ENCODE assay signal across 13 mouse cellular contexts in the genomic region with DNA sequence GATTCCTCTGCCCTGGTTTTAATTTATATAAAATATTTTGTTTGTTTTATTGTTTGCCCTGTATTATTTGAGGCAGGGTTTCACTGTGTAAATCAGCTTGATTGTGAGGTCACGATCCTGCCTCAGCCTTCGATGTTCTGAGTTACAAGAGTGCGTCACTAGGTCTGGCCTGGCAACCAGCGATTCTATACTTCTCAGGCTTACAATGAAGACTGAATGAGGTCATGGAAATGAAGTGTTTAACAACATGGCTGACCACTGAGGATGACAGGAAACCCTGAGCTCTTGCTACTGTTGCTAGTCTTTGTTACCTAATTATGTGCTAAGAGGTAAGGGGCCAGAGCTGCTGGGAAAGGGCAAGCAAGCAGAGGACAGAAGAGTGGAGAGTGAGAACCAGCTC. TPM values are rescaled to one million over a fixed set of nuclear protein-coding genes. Genes with fewer than 3 reads are reported as not detected.
DNase-seq lines count a peak whose midpoint lies in the region; ATAC-seq and TF ChIP-seq lines count a peak whose summit lies in the region.
"Had no signal": no experiment of that assay in that cellular context is flagged by ENCODE, and none has a peak within 500 bp of the region (broad histone marks: within the 10 kb centered on the region; RNA-seq: fewer than 3 reads in every experiment).

Dusp10 (plus strand) TSS at position 197 of the 400 bp plus-strand sequence.

- 88% methylated on average over 4 of the region's 4 CpGs for WGBS in forebrain, embryonic 11.5 days
- WGBS in forebrain, postnatal 0 days = 85% methylated on average over 4 of the region's 4 CpGs
- WGBS in thymus, adult 2 months = 91% methylated on average over 4 of the region's 4 CpGs
- 92% methylated on average over 4 of the region's 4 CpGs for WGBS in midbrain, postnatal 0 days

- H3K9me3 ChIP-seq in forebrain, embryonic 11.5 days (ENCODE audit: control insufficient read depth, low read length) = no peaks in the 10 kb centered on the region
- H3K9me3 ChIP-seq in forebrain, postnatal 0 days (ENCODE audit: low read length) = no peaks in the 10 kb centered on the region
- no peaks in the 10 kb centered on the region for H3K9me3 ChIP-seq in midbrain, postnatal 0 days (ENCODE audit: low read length)
- H3K9me3 ChIP-seq: neural tube, embryonic 15.5 days had no signal

- no peaks in the 10 kb centered on the region for H3K36me3 ChIP-seq in forebrain, embryonic 11.5 days (ENCODE audit: control insufficient read depth, insufficient read depth, low read length)
- no peaks in the 10 kb centered on the region for H3K36me3 ChIP-seq in forebrain, postnatal 0 days (ENCODE audit: insufficient read depth)
- H3K36me3 ChIP-seq in thymus, adult 2 months (ENCODE audit: control insufficient read depth, insufficient read depth, low read length) = no peaks in the 10 kb centered on the region
- no peaks in the 10 kb centered on the region for H3K36me3 ChIP-seq in splenic B cell, adult 2 months (ENCODE audit: control insufficient read depth, insufficient read depth, low read length, poor library complexity, severe bottlenecking)
- no peaks in the 10 kb centered on the region for H3K36me3 ChIP-seq in midbrain, postnatal 0 days (ENCODE audit: insufficient read depth, low read length)
- H3K36me3 ChIP-seq: neural tube, embryonic 15.5 days had no signal

- DNase-seq in forebrain, embryonic 11.5 days (ENCODE audit: low spot score) = no peak
- no peak for DNase-seq in forebrain, postnatal 0 days
- DNase-seq in thymus, adult 2 months = no peak
- DNase-seq in thymus, postnatal 14 days = no peak
- DNase-seq in gonadal fat pad, adult 2 months (ENCODE audit: low read depth) = no peak
- DNase-seq in splenic B cell, adult 2 months (ENCODE audit: low read depth, low spot score) = peak; percentile 24
- DNase-seq in midbrain, postnatal 0 days (ENCODE audit: low spot score) = no peak
- DNase-seq in adipocyte (ENCODE audit: low spot score) = no peak
- DNase-seq: kidney, adult 11 months; lung, postnatal 4 days; spleen, adult 18-20 months had no signal

- no peak for TF ChIP-seq CTCF in forebrain, postnatal 0 days (IDR thresholded peaks at IDR 0.05; ENCODE audit: low read depth)
- TF ChIP-seq CTCF in thymus, adult 2 months (IDR thresholded peaks at IDR 0.05; ENCODE audit: borderline replicate concordance, control insufficient read depth, extremely low read depth, insufficient read depth, low read length, poor library complexity) = no peak
- TF ChIP-seq CTCF in midbrain, postnatal 0 days (IDR thresholded peaks at IDR 0.05) = no peak

- no peaks in the 10 kb centered on the region for H3K4me1 ChIP-seq in forebrain, embryonic 11.5 days (replicated peaks; ENCODE audit: control insufficient read depth, insufficient read depth, low read length)
- H3K4me1 ChIP-seq in forebrain, postnatal 0 days (ENCODE audit: insufficient read depth) = no peaks in the 10 kb centered on the region
- H3K4me1 ChIP-seq in thymus, adult 2 months (replicated peaks; ENCODE audit: control insufficient read depth, insufficient read depth, low read length) = peaks cover 37% of the 10 kb centered on the region
- H3K4me1 ChIP-seq in midbrain, postnatal 0 days (ENCODE audit: insufficient read depth, low read length) = no peaks in the 10 kb centered on the region
- H3K4me1 ChIP-seq: neural tube, embryonic 15.5 days had no signal

- no peak within 1 kb of the TSS for H3K27ac ChIP-seq in forebrain, embryonic 11.5 days (ENCODE audit: low read depth, low read length)
- H3K27ac ChIP-seq in forebrain, postnatal 0 days (ENCODE audit: low read depth, low read length) = no peak within 1 kb of the TSS
- peak within 1 kb of the TSS; percentile 88 for H3K27ac ChIP-seq in thymus, adult 2 months (ENCODE audit: control insufficient read depth, insufficient read depth, low read length)
- H3K27ac ChIP-seq in midbrain, postnatal 0 days (ENCODE audit: low read depth, low read length) = no peak within 1 kb of the TSS
- H3K27ac ChIP-seq: neural tube, embryonic 15.5 days had no signal

- no peak within 1 kb of the TSS for H3K4me3 ChIP-seq in forebrain, embryonic 11.5 days (ENCODE audit: low read depth, low read length)
- no peak within 1 kb of the TSS for H3K4me3 ChIP-seq in forebrain, postnatal 0 days (ENCODE audit: low read depth, low read length)
- H3K4me3 ChIP-seq in thymus, adult 2 months (ENCODE audit: control insufficient read depth, insufficient read depth, low read length) = no peak within 1 kb of the TSS
- no peak within 1 kb of the TSS for H3K4me3 ChIP-seq in midbrain, postnatal 0 days (ENCODE audit: low read depth, low read length)
- H3K4me3 ChIP-seq: neural tube, embryonic 15.5 days had no signal

- no peak for ATAC-seq in forebrain, embryonic 11.5 days (replicated peaks; ENCODE audit: low FRiP score)
- ATAC-seq in forebrain, postnatal 0 days = no peak
- no peak for ATAC-seq in midbrain, postnatal 0 days (ENCODE audit: low FRiP score)
- ATAC-seq: forebrain, embryonic 16.5 days had no signal

- TF ChIP-seq POLR2A in thymus, adult 2 months (IDR thresholded peaks at IDR 0.05; ENCODE audit: control insufficient read depth, extremely low read depth, insufficient read depth, low read length, poor library complexity) = no peak

- no peaks in the 10 kb centered on the region for H3K27me3 ChIP-seq in forebrain, embryonic 11.5 days (ENCODE audit: control insufficient read depth, insufficient read depth, low read length)
- H3K27me3 ChIP-seq in forebrain, postnatal 0 days (ENCODE audit: insufficient read depth, low read length) = no peaks in the 10 kb centered on the region
- no peaks in the 10 kb centered on the region for H3K27me3 ChIP-seq in thymus, adult 2 months (ENCODE audit: control insufficient read depth, insufficient read depth, low read length)
- no peaks in the 10 kb centered on the region for H3K27me3 ChIP-seq in splenic B cell, adult 2 months (ENCODE audit: control insufficient read depth, insufficient read depth, low read length, poor library complexity, severe bottlenecking)
- no peaks in the 10 kb centered on the region; the same call in 1 of the 2 replicates for H3K27me3 ChIP-seq in midbrain, postnatal 0 days (ENCODE audit: insufficient read depth, low read length)
- H3K27me3 ChIP-seq: neural tube, embryonic 15.5 days had no signal

- H3K4me2 ChIP-seq in forebrain, embryonic 11.5 days (ENCODE audit: low read depth, low read length, severe bottlenecking) = no peak within 1 kb of the TSS
- H3K4me2 ChIP-seq in forebrain, postnatal 0 days (ENCODE audit: low read depth) = no peak within 1 kb of the TSS
- H3K4me2 ChIP-seq in midbrain, postnatal 0 days (ENCODE audit: low read depth, low read length, poor library complexity, severe bottlenecking) = no peak within 1 kb of the TSS
- H3K4me2 ChIP-seq: neural tube, embryonic 15.5 days had no signal

- H3K9ac ChIP-seq in forebrain, embryonic 11.5 days (ENCODE audit: low read length) = no peak within 1 kb of the TSS
- no peak within 1 kb of the TSS for H3K9ac ChIP-seq in forebrain, postnatal 0 days
- H3K9ac ChIP-seq in midbrain, postnatal 0 days (replicated peaks; ENCODE audit: low read length, poor library complexity, severe bottlenecking) = no peak within 1 kb of the TSS
- H3K9ac ChIP-seq: neural tube, embryonic 15.5 days had no signal

RNA-seq across cellular contexts. Expression of gene Dusp10, which starts in this region (rescaled TPM):
- polyA plus RNA-seq in forebrain, embryonic 11.5 days (2014; fragmentation: Nextera tagmentation; extraction: Ambion mirVana) = 10.0 and 10.8 TPM in 2 replicates
- 4.3 and 8.9 TPM in 2 replicates for total RNA-seq in forebrain, postnatal 0 days (2014; rRNA removed)
- 3.8 and 4.5 TPM in 2 replicates for polyA plus RNA-seq in forebrain, postnatal 0 days (2015; fragmentation: Nextera tagmentation; extraction: Ambion mirVana)
- polyA plus RNA-seq in thymus, adult 2 months (2012; rRNA removed) = 206 and 226 TPM in 2 replicates
- 12.4 and 34.1 TPM in 2 replicates for polyA plus RNA-seq in gonadal fat pad, adult 2 months (2012; rRNA removed)
- total RNA-seq in midbrain, postnatal 0 days (2014; rRNA removed) = 10.5 and 11.4 TPM in 2 replicates
- polyA plus RNA-seq in midbrain, postnatal 0 days (2015; fragmentation: Nextera tagmentation; extraction: Ambion mirVana) = 4.5 and 6.0 TPM in 2 replicates
